9 mouse cellular contexts compared by ENCODE assay signal in genomic region chr11:63914388-63914787, GRCm38 (mm10). TPM values are rescaled to one million over a fixed set of nuclear protein-coding genes. Genes with fewer than 3 reads are reported as not detected.
DNase-seq lines count a peak whose midpoint lies in the region; ATAC-seq lines count a peak whose summit lies in the region.
"Had no signal": no experiment of that assay in that cellular context is flagged by ENCODE, and none has a peak within 500 bp of the region (broad histone marks: within the 10 kb centered on the region; RNA-seq: fewer than 3 reads in every experiment).

No protein-coding gene starts in this region.

- ATAC-seq in heart, embryonic 13.5 days (ENCODE audit: extremely low read depth, insufficient number of reproducible peaks, low FRiP score, low TSS enrichment) = peak; percentile 59; the same call in 1 of the 2 replicates
- ATAC-seq in kidney, embryonic 15.5 days (replicated peaks; ENCODE audit: low FRiP score) = peak; percentile 80
- ATAC-seq in liver, embryonic 16.5 days (ENCODE audit: low read depth) = peak; percentile 84

- peaks cover 58% of the 10 kb centered on the region for H3K4me1 ChIP-seq in forebrain, embryonic 10.5 days
- peaks cover 52% of the 10 kb centered on the region for H3K4me1 ChIP-seq in heart, embryonic 13.5 days
- H3K4me1 ChIP-seq in kidney, embryonic 15.5 days = peaks cover 59% of the 10 kb centered on the region
- no peaks in the 10 kb centered on the region; the same call in 1 of the 2 replicates for H3K4me1 ChIP-seq in liver, embryonic 16.5 days (ENCODE audit: control insufficient read depth, low read depth, low read length)

- H3K4me3 ChIP-seq in forebrain, embryonic 10.5 days = peak overlapping the region; percentile 48
- peak overlapping the region; percentile 51 for H3K4me3 ChIP-seq in heart, embryonic 13.5 days
- peak overlapping the region; percentile 46 for H3K4me3 ChIP-seq in kidney, embryonic 15.5 days (replicated peaks)
- peak overlapping the region; percentile 30 for H3K4me3 ChIP-seq in liver, embryonic 16.5 days (ENCODE audit: low read depth, low read length)

- no peaks in the 10 kb centered on the region for H3K36me3 ChIP-seq in forebrain, embryonic 10.5 days (replicated peaks)
- H3K36me3 ChIP-seq in heart, embryonic 13.5 days = no peaks in the 10 kb centered on the region
- H3K36me3 ChIP-seq in kidney, embryonic 15.5 days = no peaks in the 10 kb centered on the region
- no peaks in the 10 kb centered on the region for H3K36me3 ChIP-seq in liver, embryonic 16.5 days (ENCODE audit: control insufficient read depth, insufficient read depth)

- peaks cover 99% of the 10 kb centered on the region for H3K27me3 ChIP-seq in forebrain, embryonic 10.5 days (ENCODE audit: poor library complexity, severe bottlenecking)
- H3K27me3 ChIP-seq in heart, embryonic 13.5 days (replicated peaks) = peaks cover 32% of the 10 kb centered on the region
- H3K27me3 ChIP-seq in kidney, embryonic 15.5 days = peaks cover 73% of the 10 kb centered on the region
- peaks cover 24% of the 10 kb centered on the region for H3K27me3 ChIP-seq in liver, embryonic 16.5 days (ENCODE audit: control insufficient read depth, insufficient read depth, low read depth, low read length)
- H3K27me3 ChIP-seq: Patski had no signal

- WGBS in forebrain, embryonic 10.5 days = 3% methylated on average over 20 of the region's 20 CpGs
- WGBS in heart, embryonic 13.5 days = 3% methylated on average over 20 of the region's 20 CpGs
- under 1% methylated on average over 20 of the region's 20 CpGs for WGBS in kidney, embryonic 15.5 days
- 2% methylated on average over 20 of the region's 20 CpGs for WGBS in liver, embryonic 16.5 days (ENCODE audit: insufficient replicate concordance)

- peak overlapping the region; percentile 83 for H3K4me2 ChIP-seq in heart, embryonic 13.5 days
- H3K4me2 ChIP-seq in kidney, embryonic 15.5 days = peak overlapping the region; percentile 83
- H3K4me2 ChIP-seq in liver, embryonic 16.5 days (ENCODE audit: low read depth, low read length) = peak overlapping the region; percentile 47

- peak overlapping the region; percentile 69 for H3K9ac ChIP-seq in heart, embryonic 13.5 days
- H3K9ac ChIP-seq in kidney, embryonic 15.5 days = 0 out of 2 replicates have a peak overlapping the region, but pooled peaks have one; percentile 9
- H3K9ac ChIP-seq in liver, embryonic 16.5 days (ENCODE audit: low read depth, low read length) = no peak overlapping the region

- no peaks in the 10 kb centered on the region for H3K9me3 ChIP-seq in forebrain, embryonic 10.5 days
- H3K9me3 ChIP-seq in heart, embryonic 13.5 days = no peaks in the 10 kb centered on the region
- H3K9me3 ChIP-seq in kidney, embryonic 15.5 days (replicated peaks) = no peaks in the 10 kb centered on the region
- no peaks in the 10 kb centered on the region for H3K9me3 ChIP-seq in liver, embryonic 16.5 days (replicated peaks; ENCODE audit: control insufficient read depth, low read length)

- peak; percentile 78 for DNase-seq in CD4-positive helper T cell, adult 2 months (ENCODE audit: low read depth, low spot score)
- peak; percentile 78 for DNase-seq in brain, adult 2 months (ENCODE audit: low read depth, low spot score)
- DNase-seq in forebrain, embryonic 10.5 days (ENCODE audit: extremely low spot score, low spot score) = peak; percentile 72
- DNase-seq in neural tube, embryonic 10.5 days (ENCODE audit: extremely low spot score, low spot score) = peak; percentile 77
- DNase-seq in testis, postnatal 10 days (ENCODE audit: low spot score) = peak; percentile 78

- no peak overlapping the region for H3K27ac ChIP-seq in forebrain, embryonic 10.5 days
- peak overlapping the region; percentile 53 for H3K27ac ChIP-seq in heart, embryonic 13.5 days (replicated peaks)
- H3K27ac ChIP-seq in kidney, embryonic 15.5 days = peak overlapping the region; percentile 24; the same call in 1 of the 2 replicates
- H3K27ac ChIP-seq in liver, embryonic 16.5 days (ENCODE audit: low read length) = no peak overlapping the region

RNA-seq across cellular contexts. Expression of gene Hs3st3b1, which starts 7.7 kb away (rescaled TPM):
- 4.8 and 5.7 TPM in 2 replicates for polyA plus RNA-seq in forebrain, embryonic 10.5 days (2016; fragmentation: Nextera tagmentation; extraction: Ambion mirVana)
- 2.2 and 2.7 TPM in 2 replicates for polyA plus RNA-seq in heart, embryonic 13.5 days (2015; fragmentation: Nextera tagmentation; extraction: Ambion mirVana)
- 33.2 and 34.6 TPM in 2 replicates for polyA plus RNA-seq in kidney, embryonic 15.5 days (2015; fragmentation: Nextera tagmentation; extraction: Ambion mirVana)
- 14.5 and 15.5 TPM in 2 replicates for polyA plus RNA-seq in liver, embryonic 16.5 days (2015; fragmentation: Nextera tagmentation; extraction: Ambion mirVana)

Comparison
In these comparisons a context has a peak if more than half of its experiments do, and no peak if none do; other contexts are left out.
1. H3K27ac ChIP-seq: peak in heart, embryonic 13.5 days (single experiment) and kidney, embryonic 15.5 days (single experiment); none in forebrain, embryonic 10.5 days (single experiment) and liver, embryonic 16.5 days (single experiment).
2. Peak in every context shown above with its lines, with median percentiles within 50 percentile points of each other: DNase-seq, H3K4me3 ChIP-seq, ATAC-seq and H3K4me2 ChIP-seq.